Mouse (Mus musculus) liver, postnatal 0 days (tissue): ENCODE measurements around the gene Psen1. TPM values are rescaled to one million over a fixed set of nuclear protein-coding genes. Genes with fewer than 3 reads are reported as not detected.

ENCODE experiments used
- ATAC-seq: fragments of 200-750 bp; cut with Nextera tagmentation; 2 replicates; pipeline ENCODE4 v1.8.0; 2017; ENCODE audit warnings: mild to moderate bottlenecking, moderate library complexity
- DNase-seq: peaks from one replicate; pipeline ENCODE4 v3.0.0-alpha.2; 2016
- H3K27ac ChIP-seq: fragments of 300-500 bp; sonication (generic); 2 replicates; pipeline ENCODE4 v1.5.1; 2014; ENCODE audit warnings: antibody characterized with exemption, moderate library complexity, mild to moderate bottlenecking, low read depth
- H3K27me3 ChIP-seq: fragments of 300-500 bp; sonication (generic); 2 replicates; pipeline ENCODE4 v1.6.1; 2014; ENCODE audit warnings: low read length, control low read depth, mixed read lengths; ENCODE audit not compliant: insufficient read depth
- H3K36me3 ChIP-seq: fragments of 300-500 bp; sonication (generic); replicated peaks from 2 replicates; pipeline ENCODE4 v1.6.1; 2014; ENCODE audit warnings: mild to moderate bottlenecking, control low read depth, low read length, moderate library complexity, mixed read lengths; ENCODE audit not compliant: insufficient read depth
- H3K4me1 ChIP-seq: fragments of 300-500 bp; sonication (generic); 2 replicates; pipeline ENCODE4 v1.6.1; 2014; ENCODE audit warnings: antibody characterized with exemption, mild to moderate bottlenecking, control low read depth; ENCODE audit not compliant: insufficient read depth
- H3K4me2 ChIP-seq: fragments of 300-500 bp; sonication (generic); 2 replicates; pipeline ENCODE4 v1.6.1; 2014; ENCODE audit warnings: low read depth, mild to moderate bottlenecking, low read length, moderate library complexity, mixed read lengths
- H3K4me3 ChIP-seq: fragments of 300-500 bp; sonication (generic); 2 replicates; pipeline ENCODE4 v1.5.1; 2014; ENCODE audit warnings: low read depth, low read length
- H3K9ac ChIP-seq: fragments of 300-500 bp; sonication (generic); replicated peaks from 2 replicates; pipeline ENCODE4 v1.6.1; 2014; ENCODE audit warnings: mild to moderate bottlenecking, moderate library complexity
- H3K9me3 ChIP-seq: fragments of 300-500 bp; sonication (generic); 2 replicates; pipeline ENCODE4 v1.6.1; 2016; ENCODE audit warnings: mild to moderate bottlenecking, control low read depth, low read length, mixed read lengths
- CTCF ChIP-seq: sonication (generic); IDR thresholded peaks from 2 replicates; pipeline ENCODE4 v1.5.1; 2016; ENCODE audit warnings: antibody characterized with exemption, low read depth
- EP300 ChIP-seq: IDR thresholded peaks from 2 replicates; pipeline ENCODE4 v1.6.1; 2016; ENCODE audit warnings: antibody characterized with exemption, low read depth, mild to moderate bottlenecking
- WGBS: fragments of 180-500 bp; shearing (Covaris S2); extraction: QIAGEN DNeasy Blood & Tissue Kit; methylation state at CpG from one replicate; pipeline ENCODE4 v1.1.7; 2014; ENCODE audit not compliant: insufficient replicate concordance; 5-methylcytosine and 5-hydroxymethylcytosine counted together
- polyA plus RNA-seq: library from polyadenylated mRNA; unstranded; fragments of >200 nt; fragmentation: Nextera tagmentation; extraction: Ambion mirVana; gene quantifications from 2 replicates; pipeline ENCODE4 v1.2.1, GENCODE M21; 2015

The Psen1 gene
- polyA plus RNA-seq, 1 experiment from 2014 or later = 18.6 TPM

- 88% methylated on average over 7 of the region's 7 CpGs for WGBS
- ATAC-seq (no peak), DNase-seq (no peak)
- no peaks in the 10 kb centered on the region for H3K9me3 ChIP-seq
- H3K4me3 ChIP-seq = no peak overlapping the region
- TF ChIP-seq CTCF (no peak), EP300 (no peak)
- no peak overlapping the region for H3K9ac ChIP-seq
- no peak overlapping the region for H3K4me2 ChIP-seq
- no peaks in the 10 kb centered on the region for H3K4me1 ChIP-seq
- no peaks in the 10 kb centered on the region for H3K27me3 ChIP-seq
- no peak overlapping the region for H3K27ac ChIP-seq
- peaks cover 24% of the 10 kb centered on the region for H3K36me3 ChIP-seq
These were observed 13.7 kb downstream of the Psen1 start for GRCm38 (mm10) chr12:83701608-83702007.

- DNase-seq = no peak
- H3K27me3 ChIP-seq = no peaks in the 10 kb centered on the region
- no peak overlapping the region for H3K4me3 ChIP-seq
- no peak for ATAC-seq
- H3K36me3 ChIP-seq = peaks cover 29% of the 10 kb centered on the region
- H3K27ac ChIP-seq = no peak overlapping the region
- WGBS = 81% methylated on average over 4 of the region's 4 CpGs
- no peaks in the 10 kb centered on the region for H3K4me1 ChIP-seq
- no peaks in the 10 kb centered on the region for H3K9me3 ChIP-seq
- H3K9ac ChIP-seq = no peak overlapping the region
- H3K4me2 ChIP-seq = no peak overlapping the region
- TF ChIP-seq EP300 (no peak), CTCF (no peak)
These were observed 14.8 kb downstream of the Psen1 start for GRCm38 (mm10) chr12:83702796-83703195.

GRCm38 (mm10) chr12:83706951-83707350 is 19.0 kb downstream of the Psen1 start:
- Histone ChIP-seq H3K27ac (no peak overlapping the region), H3K9ac (no peak overlapping the region), H3K4me1 (0 out of 2 replicates have a peak, but pooled peaks cover 2% of the 10 kb centered on the region), H3K9me3 (no peaks in the 10 kb centered on the region), H3K4me2 (no peak overlapping the region), H3K36me3 (peaks cover 14% of the 10 kb centered on the region), H3K4me3 (no peak overlapping the region), H3K27me3 (no peaks in the 10 kb centered on the region)
- TF ChIP-seq EP300 = no peak
- TF ChIP-seq CTCF = no peak
- WGBS = 85% methylated on average over 4 of the region's 4 CpGs
- ATAC-seq (no peak), DNase-seq (no peak)

- no peaks in the 10 kb centered on the region for H3K9me3 ChIP-seq
These were observed 20.5 kb downstream of the Psen1 start for GRCm38 (mm10) chr12:83708160-83709092.

GRCm38 (mm10) chr12:83709934-83710333 is 22.0 kb downstream of the Psen1 start:
- H3K27me3 ChIP-seq = no peaks in the 10 kb centered on the region
- H3K9me3 ChIP-seq = no peaks in the 10 kb centered on the region
- H3K4me1 ChIP-seq = 0 out of 2 replicates have a peak, but pooled peaks cover 2% of the 10 kb centered on the region
- no peak for TF ChIP-seq EP300
- no peak for TF ChIP-seq CTCF
- no peak overlapping the region for H3K4me2 ChIP-seq
- peak overlapping the region; percentile 41; the same call in 1 of the 2 replicates for H3K27ac ChIP-seq
- ATAC-seq (peak; percentile 66; the same call in 1 of the 2 replicates), DNase-seq (no peak)
- WGBS = 66% methylated on average over 2 of the region's 2 CpGs
- H3K36me3 ChIP-seq = peaks cover 36% of the 10 kb centered on the region
- no peak overlapping the region for H3K4me3 ChIP-seq
- no peak overlapping the region for H3K9ac ChIP-seq

More at GRCm38 (mm10) chr12:83708160-83709092, 20.5 kb downstream of the Psen1 start:
- TF ChIP-seq CTCF (no peak), EP300 (no peak)
- Histone ChIP-seq H3K27ac (no peak overlapping the region), H3K4me1 (0 out of 2 replicates have a peak, but pooled peaks cover 2% of the 10 kb centered on the region), H3K9ac (no peak overlapping the region), H3K36me3 (peaks cover 27% of the 10 kb centered on the region), H3K27me3 (no peaks in the 10 kb centered on the region), H3K4me3 (no peak overlapping the region), H3K4me2 (no peak overlapping the region)
- peak; percentile 55 for ATAC-seq
- WGBS = 80% methylated on average over 7 of the region's 7 CpGs
- no peak for DNase-seq

GRCm38 (mm10) chr12:83713749-83714148 is 25.8 kb downstream of the Psen1 start:
- ATAC-seq = no peak
- WGBS = 46% methylated on average over 2 of the region's 2 CpGs

More at GRCm38 (mm10) chr12:83713749-83714148, 25.8 kb downstream of the Psen1 start:
- Histone ChIP-seq H3K4me1 (0 out of 2 replicates have a peak, but pooled peaks cover 2% of the 10 kb centered on the region), H3K4me2 (no peak overlapping the region), H3K9ac (no peak overlapping the region), H3K27ac (no peak overlapping the region), H3K9me3 (no peaks in the 10 kb centered on the region), H3K36me3 (peaks cover 53% of the 10 kb centered on the region), H3K27me3 (no peaks in the 10 kb centered on the region), H3K4me3 (no peak overlapping the region)
- no peak for DNase-seq
- peak; percentile 77 for TF ChIP-seq CTCF
- TF ChIP-seq EP300 = no peak
